Mouse (Mus musculus) intestine, postnatal 0 days (tissue): ENCODE results near the gene Speer3. TPM values are rescaled to one million over a fixed set of nuclear protein-coding genes. Genes with fewer than 3 reads are reported as not detected.
"Not testable (repeated sequence)": the region's sequence is repeated elsewhere in the genome, so short reads cannot be mapped to it uniquely, and the experiment has no call there.

ENCODE experiments used
- ATAC-seq: fragments of 200-750 bp; cut with Nextera tagmentation; 2 replicates; pipeline ENCODE4 v1.8.0; 2017; ENCODE audit warnings: mild to moderate bottlenecking, moderate TSS enrichment, moderate library complexity
- H3K27ac ChIP-seq: fragments of 300-500 bp; sonication (generic); 2 replicates; pipeline ENCODE4 v1.5.1; 2014; ENCODE audit warnings: mild to moderate bottlenecking, low read depth, low read length, moderate library complexity
- H3K27me3 ChIP-seq: fragments of 300-500 bp; sonication (generic); replicated peaks from 2 replicates; pipeline ENCODE4 v1.6.1; 2014; ENCODE audit warnings: low read length, mixed read lengths; ENCODE audit not compliant: control insufficient read depth, insufficient read depth
- H3K36me3 ChIP-seq: fragments of 300-500 bp; sonication (generic); 2 replicates; pipeline ENCODE4 v1.6.1; 2014; ENCODE audit warnings: mild to moderate bottlenecking, moderate library complexity; ENCODE audit not compliant: control insufficient read depth, insufficient read depth
- H3K4me1 ChIP-seq: fragments of 300-500 bp; sonication (generic); replicated peaks from 2 replicates; pipeline ENCODE4 v1.6.1; 2014; ENCODE audit warnings: antibody characterized with exemption, low read length, mixed read lengths; ENCODE audit not compliant: control insufficient read depth, insufficient read depth
- H3K4me2 ChIP-seq: fragments of 300-500 bp; sonication (generic); replicated peaks from 2 replicates; pipeline ENCODE4 v1.6.1; 2014; ENCODE audit warnings: low read depth, mild to moderate bottlenecking, moderate library complexity
- H3K4me3 ChIP-seq: fragments of 300-500 bp; sonication (generic); 2 replicates; pipeline ENCODE4 v1.5.1; 2014; ENCODE audit warnings: low read depth, low read length
- H3K9ac ChIP-seq: fragments of 300-500 bp; sonication (generic); 2 replicates; pipeline ENCODE4 v1.6.1; 2014; ENCODE audit warnings: mild to moderate bottlenecking, low read depth, low read length
- H3K9me3 ChIP-seq: fragments of 300-500 bp; sonication (generic); 2 replicates; pipeline ENCODE4 v1.6.1; 2016; ENCODE audit warnings: mixed run types; ENCODE audit not compliant: control insufficient read depth
- CTCF ChIP-seq: sonication (generic); IDR thresholded peaks from 2 replicates; pipeline ENCODE4 v1.5.1; 2016; ENCODE audit warnings: low read depth, mild to moderate bottlenecking, control low read depth, antibody characterized with exemption, moderate library complexity
- WGBS: fragments of 180-500 bp; shearing (Covaris S2); extraction: QIAGEN DNeasy Blood & Tissue Kit; methylation state at CpG from one replicate; pipeline ENCODE4 v1.1.7; 2014; 5-methylcytosine and 5-hydroxymethylcytosine counted together
- polyA plus RNA-seq: library from polyadenylated mRNA; unstranded; fragments of >200 nt; fragmentation: Nextera tagmentation; extraction: Ambion mirVana; gene quantifications from 2 replicates; pipeline ENCODE4 v1.2.1, GENCODE M21; 2015

Speer3 gene
- not detected in 2 replicates for polyA plus RNA-seq

GRCm38 (mm10) chr5:13791319-13791718 lies at the start of gene Speer3:
Gene Speer3 (plus strand): TSS chr5:13791619.
- no peak within 1 kb of the TSS for H3K9ac ChIP-seq
- WGBS, result 76% methylated on average over 1 of the region's 1 CpGs
- ATAC-seq, result no peak
- TF ChIP-seq CTCF, result no peak
- H3K9me3 ChIP-seq, result no peaks in the 10 kb centered on the region
- no peaks in the 10 kb centered on the region for H3K4me1 ChIP-seq
- H3K27ac ChIP-seq, result no peak within 1 kb of the TSS
- H3K27me3 ChIP-seq, result no peaks in the 10 kb centered on the region
- H3K4me2 ChIP-seq, result no peak within 1 kb of the TSS
- no peak within 1 kb of the TSS for H3K4me3 ChIP-seq
- no peaks in the 10 kb centered on the region for H3K36me3 ChIP-seq

DNA sequence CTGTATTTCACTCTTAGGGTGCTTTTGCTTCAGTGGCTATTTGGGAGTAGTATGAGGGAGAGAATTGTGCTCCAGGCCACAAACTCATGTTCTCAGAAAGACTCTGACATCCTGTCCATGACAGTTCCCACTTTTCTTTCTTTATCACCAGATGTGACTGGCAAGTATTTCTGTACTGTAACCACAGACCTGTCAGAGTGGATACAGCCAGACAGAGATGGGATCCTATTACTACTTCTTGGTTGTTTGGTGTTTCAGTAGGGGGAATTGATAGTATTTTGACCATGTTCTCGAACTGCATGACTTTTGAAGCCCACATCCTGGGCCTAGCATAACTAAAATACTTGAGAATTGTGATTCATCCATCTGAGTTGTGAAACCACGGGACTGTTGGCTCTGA lies 19.1 kb downstream of the Speer3 start:
- H3K27me3 ChIP-seq, H3K4me1 ChIP-seq, H3K4me2 ChIP-seq, H3K36me3 ChIP-seq, H3K9ac ChIP-seq, H3K4me3 ChIP-seq, H3K27ac ChIP-seq, ATAC-seq, H3K9me3 ChIP-seq: not testable (repeated sequence)
- WGBS, result 53% methylated on average over 2 of the region's 2 CpGs

- H3K4me1 ChIP-seq, result no peaks in the 10 kb centered on the region
- H3K9ac ChIP-seq, result no peak overlapping the region
- ATAC-seq, result no peak
- H3K4me2 ChIP-seq, result no peak overlapping the region
- H3K27ac ChIP-seq, result no peak overlapping the region
- no peaks in the 10 kb centered on the region for H3K27me3 ChIP-seq
- H3K36me3 ChIP-seq, result no peaks in the 10 kb centered on the region
- TF ChIP-seq CTCF, result no peak
- H3K4me3 ChIP-seq, result no peak overlapping the region
- no peaks in the 10 kb centered on the region for H3K9me3 ChIP-seq
Observed at GRCm38 (mm10) chr5:13825108-13825507, 33.7 kb downstream of the Speer3 start.

DNA sequence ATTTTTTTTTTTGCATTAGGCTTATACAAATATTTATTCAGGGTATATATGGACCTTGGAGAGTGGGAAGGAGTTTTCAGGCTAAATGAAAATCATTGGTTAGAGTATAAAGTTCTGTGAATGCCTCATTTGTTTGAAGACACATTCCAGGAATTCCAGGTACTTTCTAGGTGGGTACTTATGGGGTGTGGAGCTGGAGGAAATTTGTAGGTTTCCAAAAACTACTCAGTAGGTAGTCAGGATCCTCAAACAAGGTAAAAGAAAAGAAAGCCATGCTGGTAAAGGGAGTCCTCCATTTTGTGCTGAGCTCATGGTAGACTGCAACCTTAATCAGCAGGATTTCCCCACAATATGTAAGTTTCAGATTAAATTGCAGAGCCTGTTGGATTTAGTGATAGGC lies 35.3 kb downstream of the Speer3 start:
- H3K36me3 ChIP-seq, result no peaks in the 10 kb centered on the region
- H3K27me3 ChIP-seq, result no peaks in the 10 kb centered on the region
- no peak for ATAC-seq
- H3K9ac ChIP-seq, result no peak overlapping the region
- no peak overlapping the region for H3K4me2 ChIP-seq
- H3K27ac ChIP-seq, result no peak overlapping the region
- no peak for TF ChIP-seq CTCF
- no peaks in the 10 kb centered on the region for H3K4me1 ChIP-seq
- no peaks in the 10 kb centered on the region for H3K9me3 ChIP-seq
- H3K4me3 ChIP-seq, result no peak overlapping the region

DNA sequence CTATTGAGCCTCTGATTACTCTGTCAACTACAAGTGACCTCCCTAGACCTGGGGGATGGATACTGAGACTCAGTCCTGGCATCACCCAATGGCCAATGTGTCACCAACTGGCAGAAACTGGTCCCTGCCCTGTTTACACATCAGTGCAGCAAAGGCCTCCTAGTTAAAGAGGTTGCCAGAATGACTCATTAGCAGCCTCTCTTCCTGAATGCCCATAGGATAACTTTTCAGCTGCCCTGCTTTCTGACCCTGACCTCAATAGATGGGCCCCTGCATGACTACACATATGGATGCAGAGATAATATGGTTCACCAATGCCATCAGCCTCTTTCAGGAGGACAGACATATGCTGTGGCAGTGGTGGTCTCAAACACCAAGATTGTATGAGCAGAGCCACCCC lies 52.9 kb downstream of the Speer3 start:
- Histone ChIP-seq H3K27ac (no peak overlapping the region), H3K4me2 (no peak overlapping the region), H3K4me1 (no peaks in the 10 kb centered on the region), H3K27me3 (no peaks in the 10 kb centered on the region), H3K9me3 (no peaks in the 10 kb centered on the region), H3K9ac (no peak overlapping the region), H3K4me3 (no peak overlapping the region), H3K36me3 (no peaks in the 10 kb centered on the region)
- TF ChIP-seq CTCF, result no peak
- no peak for ATAC-seq

Other genes starting within 250 kb of the Speer3 start
- 1.0 TPM in 2 replicates for gene Sema3e, start 233.7 kb downstream of the Speer3 start, polyA plus RNA-seq